23 mouse cellular contexts compared by ENCODE assay signal in the genomic region with DNA sequence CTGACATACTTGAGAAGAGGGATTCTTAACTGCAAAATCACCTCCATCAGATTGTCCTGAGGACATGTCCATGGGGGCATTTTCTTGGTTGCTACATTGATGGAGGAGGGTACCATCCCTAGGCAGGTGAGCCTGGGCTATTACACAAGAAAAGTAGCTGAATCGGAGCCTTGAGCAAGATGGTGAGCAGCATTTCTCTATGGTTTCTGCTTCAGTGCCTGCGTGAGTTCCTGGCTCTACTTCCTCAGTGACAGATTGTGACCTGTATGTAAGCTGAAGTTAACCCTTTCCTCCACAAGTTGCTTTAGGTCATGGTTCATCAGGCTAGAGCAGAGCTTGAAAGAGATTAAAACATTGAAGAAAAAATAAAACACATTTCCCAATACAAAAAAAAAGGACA. TPM values are rescaled to one million over a fixed set of nuclear protein-coding genes. Genes with fewer than 3 reads are reported as not detected.
DNase-seq lines count a peak whose midpoint lies in the region; ATAC-seq and TF ChIP-seq lines count a peak whose summit lies in the region.
"Had no signal": no experiment of that assay in that cellular context is flagged by ENCODE, and none has a peak within 500 bp of the region (broad histone marks: within the 10 kb centered on the region; RNA-seq: fewer than 3 reads in every experiment).

No protein-coding gene starts in this region.

- no peak overlapping the region for H3K4me3 ChIP-seq in liver, postnatal 0 days (ENCODE audit: low read depth, low read length)
- no peak overlapping the region for H3K4me3 ChIP-seq in liver, embryonic 12.5 days
- no peak overlapping the region for H3K4me3 ChIP-seq in cerebellum, adult 2 months (replicated peaks; ENCODE audit: insufficient read depth, low read depth, low read length)
- H3K4me3 ChIP-seq in lung, adult 2 months (replicated peaks; ENCODE audit: extremely low read depth, low read depth, low read length), result no peak overlapping the region
- no peak overlapping the region for H3K4me3 ChIP-seq in intestine, embryonic 15.5 days (replicated peaks)
- H3K4me3 ChIP-seq: embryonic facial prominence, embryonic 13.5 days; forebrain, embryonic 15.5 days; heart, adult 2 months; neural tube, embryonic 12.5 days had no signal

- no peak for ATAC-seq in liver, postnatal 0 days
- no peak for ATAC-seq in liver, embryonic 12.5 days
- ATAC-seq in intestine, embryonic 15.5 days, result no peak
- ATAC-seq: forebrain, embryonic 15.5 days; hindbrain, postnatal 0 days had no signal

- no peaks in the 10 kb centered on the region for H3K4me1 ChIP-seq in liver, postnatal 0 days (ENCODE audit: insufficient read depth)
- no peaks in the 10 kb centered on the region for H3K4me1 ChIP-seq in liver, embryonic 12.5 days
- H3K4me1 ChIP-seq in cerebellum, adult 2 months (ENCODE audit: control insufficient read depth, insufficient read depth, low read length), result peaks cover 14% of the 10 kb centered on the region
- H3K4me1 ChIP-seq in lung, adult 2 months (ENCODE audit: control insufficient read depth, insufficient read depth, low read length), result no peaks in the 10 kb centered on the region
- 0 out of 2 replicates have a peak, but pooled peaks cover 8% of the 10 kb centered on the region for H3K4me1 ChIP-seq in intestine, embryonic 15.5 days (replicated peaks)
- H3K4me1 ChIP-seq: forebrain, embryonic 15.5 days; neural tube, embryonic 12.5 days had no signal

- no peaks in the 10 kb centered on the region for H3K27me3 ChIP-seq in liver, postnatal 0 days (ENCODE audit: insufficient read depth, low read length)
- peaks cover 16% of the 10 kb centered on the region for H3K27me3 ChIP-seq in liver, embryonic 12.5 days (replicated peaks)
- no peaks in the 10 kb centered on the region for H3K27me3 ChIP-seq in cerebellum, adult 2 months (ENCODE audit: control insufficient read depth, insufficient read depth, low read length)
- H3K27me3 ChIP-seq in splenic B cell, adult 2 months (ENCODE audit: control insufficient read depth, insufficient read depth, low read length, poor library complexity, severe bottlenecking), result no peaks in the 10 kb centered on the region
- H3K27me3 ChIP-seq in intestine, embryonic 15.5 days (replicated peaks), result no peaks in the 10 kb centered on the region
- H3K27me3 ChIP-seq: embryonic facial prominence, embryonic 13.5 days; forebrain, embryonic 15.5 days; neural tube, embryonic 12.5 days had no signal

- 29% methylated on average over 2 of the region's 2 CpGs for WGBS in liver, postnatal 0 days (ENCODE audit: insufficient replicate concordance)
- 19% methylated on average over 2 of the region's 2 CpGs for WGBS in liver, embryonic 12.5 days (ENCODE audit: insufficient replicate concordance)
- 9% methylated on average over 2 of the region's 2 CpGs for WGBS in cerebellum, adult 2 months
- WGBS in lung, adult 2 months, result 38% methylated on average over 2 of the region's 2 CpGs
- 45% methylated on average over 2 of the region's 2 CpGs for WGBS in intestine, embryonic 15.5 days

- H3K9ac ChIP-seq in liver, postnatal 0 days (replicated peaks), result no peak overlapping the region
- no peak overlapping the region for H3K9ac ChIP-seq in liver, embryonic 12.5 days
- no peak overlapping the region for H3K9ac ChIP-seq in intestine, embryonic 15.5 days
- H3K9ac ChIP-seq: embryonic facial prominence, embryonic 13.5 days; forebrain, embryonic 15.5 days; neural tube, embryonic 12.5 days had no signal

- no peak for TF ChIP-seq CTCF in liver, postnatal 0 days (IDR thresholded peaks at IDR 0.05; ENCODE audit: low read depth)
- no peak for TF ChIP-seq CTCF in cerebellum, adult 2 months (IDR thresholded peaks at IDR 0.05; ENCODE audit: borderline replicate concordance, insufficient read depth, low read depth, low read length)
- no peak for TF ChIP-seq CTCF in lung, adult 2 months (IDR thresholded peaks at IDR 0.05; ENCODE audit: insufficient read depth, low read length)

- H3K9me3 ChIP-seq in liver, postnatal 0 days (ENCODE audit: low read length), result no peaks in the 10 kb centered on the region
- no peaks in the 10 kb centered on the region for H3K9me3 ChIP-seq in liver, embryonic 12.5 days (replicated peaks)
- H3K9me3 ChIP-seq in intestine, embryonic 15.5 days, result no peaks in the 10 kb centered on the region
- H3K9me3 ChIP-seq: embryonic facial prominence, embryonic 13.5 days; forebrain, embryonic 15.5 days; neural tube, embryonic 12.5 days had no signal

- H3K36me3 ChIP-seq in liver, postnatal 0 days (replicated peaks; ENCODE audit: insufficient read depth, low read length), result no peaks in the 10 kb centered on the region
- H3K36me3 ChIP-seq in liver, embryonic 12.5 days, result no peaks in the 10 kb centered on the region
- no peaks in the 10 kb centered on the region for H3K36me3 ChIP-seq in splenic B cell, adult 2 months (ENCODE audit: control insufficient read depth, insufficient read depth, low read length, poor library complexity, severe bottlenecking)
- no peaks in the 10 kb centered on the region for H3K36me3 ChIP-seq in intestine, embryonic 15.5 days
- H3K36me3 ChIP-seq: embryonic facial prominence, embryonic 13.5 days; forebrain, embryonic 15.5 days; neural tube, embryonic 12.5 days had no signal

- TF ChIP-seq EP300 in liver, postnatal 0 days (IDR thresholded peaks at IDR 0.05; ENCODE audit: low read depth), result no peak

- H3K27ac ChIP-seq in liver, postnatal 0 days (ENCODE audit: low read depth), result 0 out of 2 replicates have a peak overlapping the region, but pooled peaks have one; percentile 44
- H3K27ac ChIP-seq in liver, embryonic 12.5 days, result no peak overlapping the region
- H3K27ac ChIP-seq in cerebellum, adult 2 months (ENCODE audit: insufficient read depth, low read length), result no peak overlapping the region
- no peak overlapping the region for H3K27ac ChIP-seq in intestine, embryonic 15.5 days
- H3K27ac ChIP-seq: embryonic facial prominence, embryonic 13.5 days; forebrain, embryonic 15.5 days; heart, adult 2 months; hindbrain, postnatal 0 days; neural tube, embryonic 12.5 days had no signal

- H3K4me2 ChIP-seq in liver, postnatal 0 days (ENCODE audit: low read depth, low read length), result no peak overlapping the region
- H3K4me2 ChIP-seq in liver, embryonic 12.5 days, result no peak overlapping the region
- H3K4me2 ChIP-seq in intestine, embryonic 15.5 days (replicated peaks), result no peak overlapping the region
- H3K4me2 ChIP-seq: embryonic facial prominence, embryonic 13.5 days; forebrain, embryonic 15.5 days; midbrain, embryonic 11.5 days; neural tube, embryonic 12.5 days had no signal

- DNase-seq in liver, postnatal 0 days, result no peak
- DNase-seq in cerebellum, adult 2 months, result peak; percentile 53 to 76
- peak; percentile 49 to 59 for DNase-seq in cerebellum, postnatal 36 days
- peak; percentile 25 for DNase-seq in splenic B cell, adult 2 months (ENCODE audit: low read depth, low spot score)
- no peak for DNase-seq in ovary, postnatal 36 days (ENCODE audit: low spot score)
- no peak for DNase-seq in lung, adult 2 months
- DNase-seq: adrenal gland, adult 8-10 months; gastrocnemius, postnatal 14 days; heart, adult 2 months; kidney, adult 18-20 months; kidney, postnatal 10 days; layer of hippocampus, postnatal 36 days; liver; lung, adult 18-20 months; thymus, postnatal 14 days had no signal

- no peak for TF ChIP-seq POLR2A in cerebellum, adult 2 months (IDR thresholded peaks at IDR 0.05; ENCODE audit: borderline replicate concordance, insufficient read depth, low read length)
- TF ChIP-seq POLR2A in lung, adult 2 months (IDR thresholded peaks at IDR 0.05; ENCODE audit: borderline replicate concordance, extremely low read depth, low read depth, low read length), result no peak

RNA-seq across cellular contexts. Expression of a gene that starts 6.1 kb away (rescaled TPM):
- not detected in 2 replicates for polyA plus RNA-seq in liver, postnatal 0 days (2015; fragmentation: Nextera tagmentation; extraction: Ambion mirVana)
- not detected in 2 replicates for polyA plus RNA-seq in liver, embryonic 12.5 days (2016; fragmentation: Nextera tagmentation; extraction: Ambion mirVana)
- polyA plus RNA-seq in cerebellum, adult 2 months (2012; rRNA removed), result 0.15 TPM in 1 of 2 replicates, not detected in the other
- polyA plus RNA-seq in lung, adult 2 months (2012; rRNA removed), result 0.09 and 0.18 TPM in 2 replicates
- polyA plus RNA-seq in intestine, embryonic 15.5 days (2015; fragmentation: Nextera tagmentation; extraction: Ambion mirVana), result 0.49 and 0.72 TPM in 2 replicates
- polyA plus RNA-seq: heart, embryonic 14.5 days had no signal

RNA-seq across cellular contexts. Expression of a gene that starts 58.4 kb away (rescaled TPM):
- polyA plus RNA-seq in liver, postnatal 0 days (2015; fragmentation: Nextera tagmentation; extraction: Ambion mirVana), result 9.8 and 10.1 TPM in 2 replicates
- 16.8 and 17.6 TPM in 2 replicates for polyA plus RNA-seq in liver, embryonic 12.5 days (2016; fragmentation: Nextera tagmentation; extraction: Ambion mirVana)
- 2.9 and 3.1 TPM in 2 replicates for polyA plus RNA-seq in cerebellum, adult 2 months (2012; rRNA removed)
- 14.2 and 17.3 TPM in 2 replicates for polyA plus RNA-seq in lung, adult 2 months (2012; rRNA removed)
- polyA plus RNA-seq in intestine, embryonic 15.5 days (2015; fragmentation: Nextera tagmentation; extraction: Ambion mirVana), result 35.5 and 37.1 TPM in 2 replicates

Comparison
In these comparisons a context has a peak if more than half of its experiments do, and no peak if none do; other contexts are left out.
1. DNase-seq: peak in cerebellum, adult 2 months (2 of 2), cerebellum, postnatal 36 days (2 of 2) and splenic B cell, adult 2 months (single experiment); none in liver, postnatal 0 days (single experiment), ovary, postnatal 36 days (single experiment) and lung, adult 2 months (single experiment).